Mouse (Mus musculus): ENCODE results near the gene Hsd17b6. TPM values are rescaled to one million over a fixed set of nuclear protein-coding genes. Genes with fewer than 3 reads are reported as not detected.

Hsd17b6 gene
- polyA plus RNA-seq, 1 experiment from 2014 or later = not detected

GRCm38 (mm10) chr10:128036746-128037425, 29.5 kb upstream of the Hsd17b6 start:
- H3K27me3 ChIP-seq (ENCODE audit: insufficient read depth, low read length) = no peaks in the 10 kb centered on the region
- peaks cover 42% of the 10 kb centered on the region for H3K36me3 ChIP-seq (ENCODE audit: insufficient read depth)
- TF ChIP-seq CTCF (IDR thresholded peaks at IDR 0.05; ENCODE audit: low read depth) = no peak
- H3K27ac ChIP-seq (ENCODE audit: low read depth) = peak overlapping the region; percentile 98
- ATAC-seq (ENCODE audit: insufficient read depth) (no peak), DNase-seq (peak; percentile 63)
- H3K9ac ChIP-seq = peak overlapping the region; percentile 96
- peak overlapping the region; percentile 87 for H3K4me2 ChIP-seq
- 1% methylated on average over 10 of the region's 10 CpGs for WGBS
- no peaks in the 10 kb centered on the region for H3K9me3 ChIP-seq (ENCODE audit: low read depth, low read length)
- peak overlapping the region; percentile 78 for H3K4me3 ChIP-seq (ENCODE audit: low read depth, low read length)
- peaks cover 13% of the 10 kb centered on the region for H3K4me1 ChIP-seq (ENCODE audit: insufficient read depth)

GRCm38 (mm10) chr10:128030860-128031259, 23.4 kb upstream of the Hsd17b6 start:
- DNase-seq (no peak), ATAC-seq (ENCODE audit: insufficient read depth) (no peak)
- Histone ChIP-seq H3K4me3 (ENCODE audit: low read depth, low read length) (no peak overlapping the region), H3K36me3 (ENCODE audit: insufficient read depth) (peaks cover 54% of the 10 kb centered on the region), H3K4me2 (no peak overlapping the region), H3K9me3 (ENCODE audit: low read depth, low read length) (no peaks in the 10 kb centered on the region), H3K4me1 (ENCODE audit: insufficient read depth) (no peaks in the 10 kb centered on the region), H3K27me3 (ENCODE audit: insufficient read depth, low read length) (no peaks in the 10 kb centered on the region), H3K27ac (ENCODE audit: low read depth) (no peak overlapping the region), H3K9ac (no peak overlapping the region)
- 49% methylated on average over 2 of the region's 2 CpGs for WGBS
- TF ChIP-seq CTCF (IDR thresholded peaks at IDR 0.05; ENCODE audit: low read depth) = no peak

- TF ChIP-seq CTCF (IDR thresholded peaks at IDR 0.05; ENCODE audit: low read depth) = no peak
- H3K9me3 ChIP-seq (ENCODE audit: low read depth, low read length) = no peaks in the 10 kb centered on the region
- 89% methylated on average over 7 of the region's 7 CpGs for WGBS
- no peak overlapping the region for H3K9ac ChIP-seq
- H3K27me3 ChIP-seq (ENCODE audit: insufficient read depth, low read length) = no peaks in the 10 kb centered on the region
- H3K4me1 ChIP-seq (ENCODE audit: insufficient read depth) = no peaks in the 10 kb centered on the region
- H3K36me3 ChIP-seq (ENCODE audit: insufficient read depth) = peaks cover 61% of the 10 kb centered on the region
- DNase-seq (no peak), ATAC-seq (ENCODE audit: insufficient read depth) (no peak)
- H3K27ac ChIP-seq (ENCODE audit: low read depth) = no peak overlapping the region
- no peak overlapping the region for H3K4me2 ChIP-seq
- H3K4me3 ChIP-seq (ENCODE audit: low read depth, low read length) = no peak overlapping the region
Observed at GRCm38 (mm10) chr10:128029931-128030330, 22.5 kb upstream of the Hsd17b6 start.

- no peaks in the 10 kb centered on the region for H3K27me3 ChIP-seq (ENCODE audit: insufficient read depth, low read length)
- H3K27ac ChIP-seq (ENCODE audit: low read depth) = no peak overlapping the region
- H3K4me1 ChIP-seq (ENCODE audit: insufficient read depth) = no peaks in the 10 kb centered on the region
- H3K4me3 ChIP-seq (ENCODE audit: low read depth, low read length) = no peak overlapping the region
- H3K36me3 ChIP-seq (ENCODE audit: insufficient read depth) = peaks cover 85% of the 10 kb centered on the region
- H3K9me3 ChIP-seq (ENCODE audit: low read depth, low read length) = no peaks in the 10 kb centered on the region
- no peak overlapping the region for H3K9ac ChIP-seq
- 93% methylated on average over 10 of the region's 10 CpGs for WGBS
- ATAC-seq (ENCODE audit: insufficient read depth) (no peak), DNase-seq (no peak)
- TF ChIP-seq CTCF (IDR thresholded peaks at IDR 0.05; ENCODE audit: low read depth) = no peak
- H3K4me2 ChIP-seq = no peak overlapping the region
Observed at GRCm38 (mm10) chr10:128023496-128023895, 16.1 kb upstream of the Hsd17b6 start.

GRCm38 (mm10) chr10:128022196-128022595, 14.8 kb upstream of the Hsd17b6 start:
- Histone ChIP-seq H3K4me3 (ENCODE audit: low read depth, low read length) (no peak overlapping the region), H3K4me1 (ENCODE audit: insufficient read depth) (no peaks in the 10 kb centered on the region), H3K36me3 (ENCODE audit: insufficient read depth) (peaks cover 80% of the 10 kb centered on the region), H3K27me3 (ENCODE audit: insufficient read depth, low read length) (no peaks in the 10 kb centered on the region), H3K9ac (no peak overlapping the region), H3K9me3 (ENCODE audit: low read depth, low read length) (no peaks in the 10 kb centered on the region), H3K27ac (ENCODE audit: low read depth) (no peak overlapping the region), H3K4me2 (no peak overlapping the region)
- DNase-seq (no peak), ATAC-seq (ENCODE audit: insufficient read depth) (no peak)
- no peak for TF ChIP-seq CTCF (IDR thresholded peaks at IDR 0.05; ENCODE audit: low read depth)
- WGBS = 93% methylated on average over 5 of the region's 5 CpGs

- no peaks in the 10 kb centered on the region for H3K27me3 ChIP-seq (ENCODE audit: insufficient read depth, low read length)
- peaks cover 21% of the 10 kb centered on the region for H3K36me3 ChIP-seq (ENCODE audit: insufficient read depth)
- 4% methylated on average over 31 of the region's 31 CpGs for WGBS
- H3K9me3 ChIP-seq (ENCODE audit: low read depth, low read length) = no peaks in the 10 kb centered on the region
- H3K9ac ChIP-seq = peak within 1 kb of the TSS; percentile 65
- ATAC-seq (ENCODE audit: insufficient read depth) (peak; percentile 96), DNase-seq (peak; percentile 91)
- no peak for TF ChIP-seq CTCF (IDR thresholded peaks at IDR 0.05; ENCODE audit: low read depth)
- H3K4me1 ChIP-seq (ENCODE audit: insufficient read depth) = no peaks in the 10 kb centered on the region
- H3K4me3 ChIP-seq (ENCODE audit: low read depth, low read length) = peak within 1 kb of the TSS; percentile 53
- H3K27ac ChIP-seq (ENCODE audit: low read depth) = peak within 1 kb of the TSS; percentile 51
- peak within 1 kb of the TSS; percentile 73 for H3K4me2 ChIP-seq
Observed at GRCm38 (mm10) chr10:128015068-128015934, 7.9 kb upstream of the Hsd17b6 start, which contains the start of gene Prim1. Prim1 (plus strand) TSS chr10:128015168.

- DNase-seq = no peak
- no peaks in the 10 kb centered on the region for H3K36me3 ChIP-seq (ENCODE audit: insufficient read depth)
- H3K27me3 ChIP-seq (ENCODE audit: insufficient read depth, low read length) = no peaks in the 10 kb centered on the region
- H3K4me1 ChIP-seq (ENCODE audit: insufficient read depth) = no peaks in the 10 kb centered on the region
- H3K4me3 ChIP-seq (ENCODE audit: low read depth, low read length) = no peak overlapping the region
- TF ChIP-seq CTCF (IDR thresholded peaks at IDR 0.05; ENCODE audit: low read depth) = no peak
- no peak for ATAC-seq (ENCODE audit: insufficient read depth)
- 71% methylated on average over 5 of the region's 5 CpGs for WGBS
- no peak overlapping the region for H3K27ac ChIP-seq (ENCODE audit: low read depth)
- H3K9me3 ChIP-seq (ENCODE audit: low read depth, low read length) = no peaks in the 10 kb centered on the region
- no peak overlapping the region for H3K4me2 ChIP-seq
- H3K9ac ChIP-seq = no peak overlapping the region
Observed at GRCm38 (mm10) chr10:128009735-128010134, 2.3 kb upstream of the Hsd17b6 start.

All from lung, embryonic 14.5 days (tissue).